Comparison of ENCODE assay signal across 24 mouse cellular contexts in the genomic region with DNA sequence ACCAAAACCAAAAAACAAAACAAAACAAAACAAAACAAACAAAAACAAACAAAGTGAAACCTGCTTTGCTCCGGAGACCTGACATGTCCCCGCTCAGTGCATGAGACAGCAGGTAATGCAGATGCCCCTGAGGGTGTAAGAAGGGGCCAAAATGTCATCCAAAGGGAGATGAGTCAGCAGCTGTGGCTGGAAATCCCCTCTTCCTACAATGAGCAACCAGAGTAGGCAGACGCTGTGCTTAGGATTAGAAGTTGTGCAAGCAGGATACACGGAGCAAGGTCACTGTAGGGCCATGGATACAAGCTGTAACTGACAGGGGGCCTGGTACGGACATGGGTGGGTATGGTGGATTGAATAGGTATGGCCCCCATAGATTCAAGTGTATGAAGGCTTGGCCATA. TPM values are rescaled to one million over a fixed set of nuclear protein-coding genes. Genes with fewer than 3 reads are reported as not detected.
DNase-seq lines count a peak whose midpoint lies in the region; ATAC-seq and TF ChIP-seq lines count a peak whose summit lies in the region.
"Had no signal": no experiment of that assay in that cellular context is flagged by ENCODE, and none has a peak within 500 bp of the region (broad histone marks: within the 10 kb centered on the region; RNA-seq: fewer than 3 reads in every experiment).

No protein-coding gene starts in this region.

- H3K27ac ChIP-seq in CH12.LX (ENCODE audit: insufficient read depth, low read depth) = no peak overlapping the region
- H3K27ac ChIP-seq in bone marrow macrophage, adult 2 months (ENCODE audit: insufficient read depth, low read depth, low read length) = peak overlapping the region; percentile 30
- H3K27ac ChIP-seq: embryonic facial prominence, embryonic 12.5 days; forebrain, embryonic 12.5 days; heart, embryonic 10.5 days; hindbrain, embryonic 12.5 days had no signal

- TF ChIP-seq POLR2A in CH12.LX (IDR thresholded peaks at IDR 0.05; ENCODE audit: low read depth, low read length) = no peak
- no peak for TF ChIP-seq POLR2A in bone marrow macrophage, adult 2 months (IDR thresholded peaks at IDR 0.05; ENCODE audit: borderline replicate concordance, low read depth, low read length)

- TF ChIP-seq CTCF in CH12.LX (conservative IDR thresholded peaks at IDR 0.05 in 1 of 2, IDR thresholded peaks at IDR 0.05 in 1 of 2; ENCODE audit: low read depth in 2 of 2, low read length in 2 of 2) = no peak
- TF ChIP-seq CTCF in bone marrow macrophage, adult 2 months (IDR thresholded peaks at IDR 0.05; ENCODE audit: low read depth, low read length) = no peak

- no peak for ATAC-seq in megakaryocyte, adult 5-6 weeks (ENCODE audit: poor library complexity, severe bottlenecking)
- ATAC-seq: activated CD4-positive, CD25-positive, alpha-beta regulatory T cell, adult 4 months; forebrain, embryonic 16.5 days; hindbrain, embryonic 16.5 days had no signal

- H3K9me3 ChIP-seq in megakaryocyte, embryonic 14.5 days = no peaks in the 10 kb centered on the region
- H3K9me3 ChIP-seq in CH12.LX (replicated peaks; ENCODE audit: low read length) = no peaks in the 10 kb centered on the region
- H3K9me3 ChIP-seq: embryonic facial prominence, embryonic 12.5 days; forebrain, embryonic 12.5 days; G1E; heart, embryonic 10.5 days; hindbrain, embryonic 12.5 days had no signal

- H3K27me3 ChIP-seq in megakaryocyte, embryonic 14.5 days (replicated peaks) = peaks cover 23% of the 10 kb centered on the region
- H3K27me3 ChIP-seq in CH12.LX (replicated peaks) = no peaks in the 10 kb centered on the region
- H3K27me3 ChIP-seq: embryonic facial prominence, embryonic 12.5 days; forebrain, embryonic 12.5 days; hindbrain, embryonic 12.5 days had no signal

- peak overlapping the region; percentile 60 for H3K4me3 ChIP-seq in megakaryocyte, embryonic 14.5 days (replicated peaks)
- H3K4me3 ChIP-seq in CH12.LX (replicated peaks in 1 of 3; ENCODE audit: low read depth in 2 of 3, low read length in 2 of 3, poor library complexity in 1 of 3) = no peak overlapping the region
- H3K4me3 ChIP-seq in bone marrow macrophage, adult 2 months (ENCODE audit: insufficient read depth, low read length) = no peak overlapping the region
- H3K4me3 ChIP-seq: embryonic facial prominence, embryonic 12.5 days; forebrain, embryonic 12.5 days; heart, embryonic 10.5 days; hindbrain, embryonic 12.5 days had no signal

- H3K4me2 ChIP-seq in CH12.LX (ENCODE audit: insufficient read depth, low read depth, poor library complexity, severe bottlenecking) = no peak overlapping the region
- H3K4me2 ChIP-seq: embryonic facial prominence, embryonic 12.5 days; forebrain, embryonic 12.5 days; hindbrain, embryonic 12.5 days had no signal

- no peak overlapping the region for H3K9ac ChIP-seq in CH12.LX (ENCODE audit: insufficient read depth, low read depth)
- H3K9ac ChIP-seq: embryonic facial prominence, embryonic 12.5 days; forebrain, embryonic 12.5 days; hindbrain, embryonic 12.5 days had no signal

- H3K36me3 ChIP-seq in megakaryocyte, embryonic 14.5 days (replicated peaks; ENCODE audit: low read length) = peaks cover 30% of the 10 kb centered on the region
- peaks cover 18 to 28% of the 10 kb centered on the region in 2 experiments for H3K36me3 ChIP-seq in CH12.LX (replicated peaks in 1 of 2; ENCODE audit: control insufficient read depth in 1 of 2, insufficient read depth in 1 of 2, low read length in 1 of 2)

- H3K79me2 ChIP-seq in CH12.LX (replicated peaks; ENCODE audit: control insufficient read depth, extremely low read depth, insufficient read depth, poor library complexity, severe bottlenecking) = no peaks in the 10 kb centered on the region

- no peak for TF ChIP-seq RAD21 in CH12.LX (IDR thresholded peaks at IDR 0.05; ENCODE audit: low read depth, low read length)

- peaks cover 48% of the 10 kb centered on the region for H3K4me1 ChIP-seq in megakaryocyte, embryonic 14.5 days
- H3K4me1 ChIP-seq in CH12.LX (ENCODE audit: control insufficient read depth in 1 of 2, insufficient read depth in 2 of 2) = peaks cover 11 to 45% of the 10 kb centered on the region in 2 experiments
- peaks cover 26% of the 10 kb centered on the region for H3K4me1 ChIP-seq in bone marrow macrophage, adult 2 months (ENCODE audit: control insufficient read depth, insufficient read depth, low read length)

- DNase-seq in CH12.LX (ENCODE audit: extremely low read depth) = peak; percentile 64
- DNase-seq in yolk sac, embryonic 10.5 days (ENCODE audit: low spot score) = peak; percentile 42
- no peak for DNase-seq in spleen, postnatal 4 days (ENCODE audit: low spot score in 2 of 2)
- no peak for DNase-seq in kidney, adult 11 months
- no peak for DNase-seq in layer of hippocampus, adult 18-20 months (ENCODE audit: low spot score in 2 of 2)
- DNase-seq: adrenal gland, adult 8-10 months; cerebellum, adult 11 months; cerebellum, adult 8-10 months; cerebellum, postnatal 14 days; gastrocnemius, postnatal 10 days; heart, adult 18-20 months; heart, postnatal 10 days; heart, postnatal 4 days had no signal

- TF ChIP-seq EP300 in CH12.LX (IDR thresholded peaks at IDR 0.05; ENCODE audit: low read length) = 0 out of 2 replicates have a peak, but pooled peaks have one; percentile 36

- dilution Hi-C loops in CH12.LX (cut with MboI; ENCODE audit: extremely low pct_ligation_motif_present, extremely low pct_unique_long_range_greater_than_20kb, low sequenced_read_pairs) = no loop called here

- in situ Hi-C loops in CH12.LX (cut with MboI; ENCODE audit: low pct_ligation_motif_present, low pct_unique_long_range_greater_than_20kb, low sequenced_read_pairs) = no loop called here

TF ChIP-seq in CH12.LX, 34 proteins besides CTCF, POLR2A, EP300 and RAD21:
- TF ChIP-seq ETS1 (conservative IDR thresholded peaks at IDR 0.05; ENCODE audit: low read depth, low read length) = no peak
- TF ChIP-seq JUND (conservative IDR thresholded peaks at IDR 0.05; ENCODE audit: low read depth, low read length) = no peak; the same call in 1 of the 2 replicates
- peak; percentile 35; the same call in 1 of the 2 replicates for TF ChIP-seq IRF4 (IDR thresholded peaks at IDR 0.05; ENCODE audit: low read depth, low read length)
- peak; percentile 82 for TF ChIP-seq MAFK (IDR thresholded peaks at IDR 0.05; ENCODE audit: insufficient replicate concordance, low read length)
- no peak for TF ChIP-seq E2F4 (IDR thresholded peaks at IDR 0.05; ENCODE audit: insufficient replicate concordance, low read depth, low read length)

RNA-seq across cellular contexts. Expression of a gene that starts 3.7 kb away (rescaled TPM):
- polyA plus RNA-seq in megakaryocyte, embryonic 14.5 days (2012; ENCODE audit: insufficient read depth, low replicate concordance) = 8.0 and 101 TPM in 2 replicates
- 122 and 148 TPM in 2 replicates for total RNA-seq in megakaryocyte, adult 5-6 weeks (2015)
- 119 and 125 TPM in 2 replicates for total RNA-seq in megakaryocyte, adult 5-6 weeks (2017)
- total RNA-seq in CH12.LX (2012; rRNA removed) (124 and 139 TPM in 2 replicates), CH12.LX (2014; rRNA removed) (226 and 239 TPM in 2 replicates)
- 194 and 206 TPM in 2 replicates for polyA plus RNA-seq in CH12.LX (2012; ENCODE audit: insufficient read length, low read depth)
- 742 and 743 TPM in 2 replicates for polyA plus RNA-seq in bone marrow macrophage, adult 2 months (2012; ENCODE audit: insufficient read depth, insufficient read length, missing spikeins)
- 10 to 100 TPM; 39.1 to 40.5 TPM for total RNA-seq in layer of hippocampus, adult 18-20 months (2021)

RNA-seq across cellular contexts. Expression of a gene that starts 16.3 kb away (rescaled TPM):
- 67.0 and 210 TPM in 2 replicates for polyA plus RNA-seq in megakaryocyte, embryonic 14.5 days (2012; ENCODE audit: insufficient read depth, low replicate concordance)
- total RNA-seq in megakaryocyte, adult 5-6 weeks (2015) = 32.9 and 38.3 TPM in 2 replicates
- 173 and 213 TPM in 2 replicates for total RNA-seq in megakaryocyte, adult 5-6 weeks (2017)
- 189 and 203 TPM in 2 replicates for total RNA-seq in CH12.LX (2012; rRNA removed)
- total RNA-seq in CH12.LX (2014; rRNA removed) = 127 and 138 TPM in 2 replicates
- 327 and 659 TPM in 2 replicates for polyA plus RNA-seq in CH12.LX (2012; ENCODE audit: insufficient read length, low read depth)
- polyA plus RNA-seq in bone marrow macrophage, adult 2 months (2012; ENCODE audit: insufficient read depth, insufficient read length, missing spikeins) = 138 and 145 TPM in 2 replicates
- 100 to 1,000 TPM; 361 to 370 TPM for total RNA-seq in layer of hippocampus, adult 18-20 months (2021)

RNA-seq across cellular contexts. Expression of a gene that starts 35.6 kb away (rescaled TPM):
- 10.6 and 10.9 TPM in 2 replicates for polyA plus RNA-seq in megakaryocyte, embryonic 14.5 days (2012; ENCODE audit: insufficient read depth, low replicate concordance)
- total RNA-seq in megakaryocyte, adult 5-6 weeks (2015) = 21.7 and 23.0 TPM in 2 replicates
- 16.5 and 19.6 TPM in 2 replicates for total RNA-seq in megakaryocyte, adult 5-6 weeks (2017)
- 6.4 and 8.4 TPM in 2 replicates for total RNA-seq in CH12.LX (2012; rRNA removed)
- 4.3 TPM in 2 replicates for total RNA-seq in CH12.LX (2014; rRNA removed)
- polyA plus RNA-seq in CH12.LX (2012; ENCODE audit: insufficient read length, low read depth) = 6.3 and 6.8 TPM in 2 replicates
- polyA plus RNA-seq in bone marrow macrophage, adult 2 months (2012; ENCODE audit: insufficient read depth, insufficient read length, missing spikeins) = 112 and 121 TPM in 2 replicates
- total RNA-seq in layer of hippocampus, adult 18-20 months (2021) = 100 to 1,000 TPM in 1 of 2 experiments, 10 to 100 TPM in 1; 99.5 to 106 TPM

Comparison
In these comparisons a context has a peak if more than half of its experiments do, and no peak if none do; other contexts are left out.
1. DNase-seq: peak in CH12.LX (single experiment) and yolk sac, embryonic 10.5 days (single experiment); none in spleen, postnatal 4 days (0 of 2), kidney, adult 11 months (single experiment) and layer of hippocampus, adult 18-20 months (0 of 2).
2. RNA of a gene that starts 35.6 kb away (total RNA-seq): 99.5 to 106 TPM in layer of hippocampus, adult 18-20 months; 16.5 to 23.0 TPM in megakaryocyte, adult 5-6 weeks and 4.3 to 8.4 TPM in CH12.LX; every median in the first group is over 4 times any median in the second.